Mouse (Mus musculus) stomach, embryonic 14.5 days (tissue): ENCODE measurements around the gene Rasgef1b. TPM values are rescaled to one million over a fixed set of nuclear protein-coding genes. Genes with fewer than 3 reads are reported as not detected.
A peak's percentile ranks its signal among the peaks of the same experiment; 100 is the strongest.

Experiments
- ATAC-seq: fragments of 200-750 bp; cut with Nextera tagmentation; 2 replicates; pipeline ENCODE4 v1.8.0; 2017; ENCODE audit warnings: low read depth, moderate TSS enrichment; ENCODE audit not compliant: insufficient number of reproducible peaks, insufficient read depth, low FRiP score
- H3K27ac ChIP-seq: fragments of 300-500 bp; sonication (generic); 2 replicates; pipeline ENCODE4 v1.5.1; 2014; ENCODE audit warnings: mild to moderate bottlenecking, low read length, moderate library complexity, mixed read lengths
- H3K27me3 ChIP-seq: fragments of 300-500 bp; sonication (generic); 2 replicates; pipeline ENCODE4 v1.6.1; 2014; ENCODE audit warnings: low read length, control low read depth, mixed read lengths; ENCODE audit not compliant: control insufficient read depth, insufficient read depth
- H3K36me3 ChIP-seq: fragments of 300-500 bp; sonication (generic); 2 replicates; pipeline ENCODE4 v1.6.1; 2014; ENCODE audit warnings: mild to moderate bottlenecking, control low read depth, low read length, moderate library complexity, mixed read lengths; ENCODE audit not compliant: control insufficient read depth, insufficient read depth
- H3K4me1 ChIP-seq: fragments of 300-500 bp; sonication (generic); 2 replicates; pipeline ENCODE4 v1.6.1; 2014; ENCODE audit warnings: low read length, control low read depth, mixed read lengths; ENCODE audit not compliant: control insufficient read depth, insufficient read depth
- H3K4me2 ChIP-seq: fragments of 300-500 bp; sonication (generic); replicated peaks from 2 replicates; pipeline ENCODE4 v1.6.1; 2014; ENCODE audit warnings: low read depth, low read length, control low read depth
- H3K4me3 ChIP-seq: fragments of 300-500 bp; sonication (generic); 2 replicates; pipeline ENCODE4 v1.5.1; 2014; ENCODE audit warnings: low read depth, low read length, control low read depth
- H3K9ac ChIP-seq: fragments of 300-500 bp; sonication (generic); replicated peaks from 2 replicates; pipeline ENCODE4 v1.6.1; 2014; ENCODE audit warnings: low read depth, mild to moderate bottlenecking, control low read depth, low read length, moderate library complexity, mixed read lengths
- H3K9me3 ChIP-seq: fragments of 300-500 bp; sonication (generic); 2 replicates; pipeline ENCODE4 v1.6.1; 2016; ENCODE audit warnings: low read depth, low read length, control low read depth; ENCODE audit not compliant: control insufficient read depth
- WGBS: fragments of 180-500 bp; shearing (Covaris S2); extraction: QIAGEN DNeasy Blood & Tissue Kit; methylation state at CpG from one replicate; pipeline ENCODE4 v1.1.7; 2014; 5-methylcytosine and 5-hydroxymethylcytosine counted together
- polyA plus RNA-seq: library from polyadenylated mRNA; unstranded; fragments of >200 nt; fragmentation: Nextera tagmentation; extraction: Ambion mirVana; gene quantifications from 2 replicates; pipeline ENCODE4 v1.2.1, GENCODE M21; 2014

The Rasgef1b gene
- polyA plus RNA-seq, 1 experiment from 2014 or later, result 13.9 TPM

GRCm38 (mm10) chr5:99241988-99242740 is 486.7 kb downstream of the Rasgef1b start:
- ATAC-seq, result no peak
- Histone ChIP-seq H3K4me2 (no peak overlapping the region), H3K27ac (no peak overlapping the region), H3K27me3 (no peaks in the 10 kb centered on the region), H3K9me3 (no peaks in the 10 kb centered on the region), H3K36me3 (peaks cover 9% of the 10 kb centered on the region), H3K4me3 (no peak overlapping the region), H3K9ac (no peak overlapping the region), H3K4me1 (0 out of 2 replicates have a peak, but pooled peaks cover under 1% of the 10 kb centered on the region)
- WGBS, result 63% methylated on average over 11 of the region's 11 CpGs

- no peak for ATAC-seq
- H3K27ac ChIP-seq, result no peak overlapping the region
- WGBS, result 85% methylated on average over 6 of the region's 6 CpGs
- H3K9ac ChIP-seq, result no peak overlapping the region
- no peaks in the 10 kb centered on the region for H3K27me3 ChIP-seq
- H3K36me3 ChIP-seq, result peaks cover 9% of the 10 kb centered on the region
- no peaks in the 10 kb centered on the region for H3K9me3 ChIP-seq
- no peak overlapping the region for H3K4me3 ChIP-seq
- H3K4me1 ChIP-seq, result 0 out of 2 replicates have a peak, but pooled peaks cover 8% of the 10 kb centered on the region
- H3K4me2 ChIP-seq, result no peak overlapping the region
These were observed 488.4 kb downstream of the Rasgef1b start for GRCm38 (mm10) chr5:99240501-99240900.

- H3K27ac ChIP-seq, result no peak overlapping the region
These were observed 489.2 kb downstream of the Rasgef1b start for GRCm38 (mm10) chr5:99239677-99240076.

GRCm38 (mm10) chr5:99238150-99238549 is 490.7 kb downstream of the Rasgef1b start:
- no peak overlapping the region for H3K4me3 ChIP-seq
- no peaks in the 10 kb centered on the region for H3K9me3 ChIP-seq
- H3K4me1 ChIP-seq, result 0 out of 2 replicates have a peak, but pooled peaks cover 10% of the 10 kb centered on the region
- WGBS, result 70% methylated on average over 4 of the region's 4 CpGs
- ATAC-seq, result no peak
- H3K9ac ChIP-seq, result no peak overlapping the region
- no peaks in the 10 kb centered on the region for H3K27me3 ChIP-seq
- peaks cover 9% of the 10 kb centered on the region for H3K36me3 ChIP-seq
- H3K4me2 ChIP-seq, result no peak overlapping the region
- H3K27ac ChIP-seq, result no peak overlapping the region

More at GRCm38 (mm10) chr5:99239677-99240076, 489.2 kb downstream of the Rasgef1b start:
- Histone ChIP-seq H3K27me3 (no peaks in the 10 kb centered on the region), H3K4me3 (no peak overlapping the region), H3K36me3 (peaks cover 9% of the 10 kb centered on the region), H3K4me1 (0 out of 2 replicates have a peak, but pooled peaks cover 8% of the 10 kb centered on the region), H3K4me2 (no peak overlapping the region), H3K9ac (no peak overlapping the region), H3K9me3 (no peaks in the 10 kb centered on the region)
- 88% methylated on average over 9 of the region's 9 CpGs for WGBS
- ATAC-seq, result no peak

- Histone ChIP-seq H3K27me3 (no peaks in the 10 kb centered on the region), H3K4me3 (no peak overlapping the region), H3K4me1 (0 out of 2 replicates have a peak, but pooled peaks cover 10% of the 10 kb centered on the region), H3K36me3 (peaks cover 9% of the 10 kb centered on the region), H3K4me2 (no peak overlapping the region), H3K9ac (no peak overlapping the region), H3K27ac (0 out of 2 replicates have a peak overlapping the region, but pooled peaks have one; percentile 27), H3K9me3 (no peaks in the 10 kb centered on the region)
- ATAC-seq, result peak; percentile 77
- 56% methylated on average over 11 of the region's 11 CpGs for WGBS
These were observed 491.7 kb downstream of the Rasgef1b start for GRCm38 (mm10) chr5:99236888-99237752.

DNA sequence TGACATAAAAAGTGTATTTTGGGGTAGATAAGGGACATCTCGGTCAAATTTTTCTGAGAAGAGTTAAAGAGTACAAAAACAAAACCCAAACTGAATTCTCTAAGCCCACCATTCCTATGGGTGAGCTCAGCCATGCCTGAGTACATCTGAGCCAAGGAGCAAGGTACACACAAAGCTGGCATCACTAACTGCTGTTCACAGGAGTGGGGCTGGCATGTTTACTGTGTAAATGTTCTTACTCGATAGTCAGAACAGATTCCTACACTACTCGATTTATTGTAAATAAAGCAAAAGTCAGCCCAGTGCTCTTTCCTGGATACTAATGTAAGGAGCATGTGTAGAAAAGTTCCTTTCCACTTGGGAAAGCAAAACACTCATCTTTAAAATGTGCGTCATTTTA is 492.4 kb downstream of the Rasgef1b start:
- 0 out of 2 replicates have a peak, but pooled peaks have one; percentile 54 for ATAC-seq
- H3K4me2 ChIP-seq, result no peak overlapping the region

GRCm38 (mm10) chr5:99234275-99234674 is 494.6 kb downstream of the Rasgef1b start:
- WGBS, result 90% methylated on average over 17 of the region's 17 CpGs
- H3K9me3 ChIP-seq, result no peaks in the 10 kb centered on the region
- H3K4me2 ChIP-seq, result no peak overlapping the region
- no peak overlapping the region for H3K27ac ChIP-seq
- peaks cover 2% of the 10 kb centered on the region for H3K36me3 ChIP-seq
- H3K27me3 ChIP-seq, result no peaks in the 10 kb centered on the region
- 0 out of 2 replicates have a peak, but pooled peaks cover 10% of the 10 kb centered on the region for H3K4me1 ChIP-seq
- H3K9ac ChIP-seq, result no peak overlapping the region
- no peak for ATAC-seq
- H3K4me3 ChIP-seq, result no peak overlapping the region

More for the DNA sequence above, 492.4 kb downstream of the Rasgef1b start:
- H3K27me3 ChIP-seq, result no peaks in the 10 kb centered on the region
- no peak overlapping the region for H3K9ac ChIP-seq
- whole genome bisulfite sequencing, result 60% methylated on average over 4 of the region's 4 CpGs
- 0 out of 2 replicates have a peak, but pooled peaks cover 10% of the 10 kb centered on the region for H3K4me1 ChIP-seq
- no peak overlapping the region for H3K4me3 ChIP-seq
- no peaks in the 10 kb centered on the region for H3K9me3 ChIP-seq
- H3K27ac ChIP-seq, result no peak overlapping the region; the same call in 1 of the 2 replicates
- peaks cover 7% of the 10 kb centered on the region for H3K36me3 ChIP-seq

GRCm38 (mm10) chr5:99233176-99233575 is 495.7 kb downstream of the Rasgef1b start:
- WGBS, result 74% methylated on average over 3 of the region's 3 CpGs
- no peak for ATAC-seq
- H3K27ac ChIP-seq, result no peak overlapping the region

More at GRCm38 (mm10) chr5:99233176-99233575, 495.7 kb downstream of the Rasgef1b start:
- H3K9me3 ChIP-seq, result no peaks in the 10 kb centered on the region
- H3K9ac ChIP-seq, result no peak overlapping the region
- H3K4me3 ChIP-seq, result no peak overlapping the region
- H3K36me3 ChIP-seq, result peaks cover 7% of the 10 kb centered on the region
- no peaks in the 10 kb centered on the region for H3K27me3 ChIP-seq
- H3K4me2 ChIP-seq, result no peak overlapping the region
- H3K4me1 ChIP-seq, result 0 out of 2 replicates have a peak, but pooled peaks cover 10% of the 10 kb centered on the region
